Mouse (Mus musculus): ENCODE results near the gene Aqp5. TPM values are rescaled to one million over a fixed set of nuclear protein-coding genes. Genes with fewer than 3 reads are reported as not detected.
A peak's percentile ranks its signal among the peaks of the same experiment; 100 is the strongest.

Aqp5 gene
- polyA plus RNA-seq, 1 experiment from 2014 or later: 1.6 TPM

DNA sequence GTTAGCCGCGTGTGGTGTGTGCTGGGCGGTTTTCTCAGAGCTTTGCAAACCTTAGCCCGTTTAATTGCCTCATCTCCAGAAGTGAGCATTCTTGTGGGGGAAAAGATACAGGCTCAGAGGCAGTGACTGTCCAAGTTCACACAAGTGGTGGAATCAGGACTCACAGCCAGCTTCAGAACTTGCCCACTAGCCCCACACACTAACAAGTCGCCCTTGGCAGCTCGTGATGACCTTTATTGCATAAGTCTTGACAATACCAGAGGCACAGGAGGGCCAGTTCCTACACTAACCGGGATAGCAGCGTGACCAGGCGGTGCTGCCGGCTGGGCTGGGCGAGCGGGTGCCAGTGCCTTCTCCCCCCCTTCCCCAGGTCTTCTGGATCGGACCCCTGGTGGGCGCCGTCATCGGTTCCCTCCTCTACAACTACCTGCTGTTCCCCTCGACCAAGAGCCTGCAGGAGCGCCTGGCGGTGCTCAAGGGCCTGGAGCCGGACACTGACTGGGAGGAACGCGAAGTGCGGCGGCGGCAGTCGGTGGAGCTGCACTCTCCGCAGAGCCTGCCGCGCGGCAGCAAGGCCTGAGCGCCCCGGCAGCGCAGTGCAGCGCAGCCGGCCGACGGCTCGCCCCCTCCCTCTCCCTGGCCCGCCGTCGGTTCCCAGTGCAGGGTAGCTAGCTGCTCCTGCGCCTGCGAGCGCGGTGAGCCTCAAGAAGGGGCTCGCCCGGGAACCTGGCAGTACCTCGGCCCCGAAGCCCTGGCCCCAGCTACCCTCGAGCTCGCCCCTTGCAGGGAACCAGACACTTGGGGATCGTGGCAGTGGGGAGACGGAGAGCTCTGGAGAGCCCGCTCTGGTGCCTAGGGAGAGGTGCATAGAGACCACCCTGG is 6.9 kb upstream of the Aqp5 start:
- Histone ChIP-seq H3K9me3 (no peaks in the 10 kb centered on the region), H3K4me3 (peak overlapping the region; percentile 46), H3K27ac (peak overlapping the region; percentile 59), H3K36me3 (no peaks in the 10 kb centered on the region), H3K27me3 (ENCODE audit: insufficient read depth, poor library complexity, severe bottlenecking) (peaks cover 100% of the 10 kb centered on the region), H3K4me1 (replicated peaks) (peaks cover 35% of the 10 kb centered on the region)
- peak; percentile 73 for DNase-seq (ENCODE audit: low spot score)
- WGBS: 2% methylated on average over 54 of the region's 54 CpGs

DNA sequence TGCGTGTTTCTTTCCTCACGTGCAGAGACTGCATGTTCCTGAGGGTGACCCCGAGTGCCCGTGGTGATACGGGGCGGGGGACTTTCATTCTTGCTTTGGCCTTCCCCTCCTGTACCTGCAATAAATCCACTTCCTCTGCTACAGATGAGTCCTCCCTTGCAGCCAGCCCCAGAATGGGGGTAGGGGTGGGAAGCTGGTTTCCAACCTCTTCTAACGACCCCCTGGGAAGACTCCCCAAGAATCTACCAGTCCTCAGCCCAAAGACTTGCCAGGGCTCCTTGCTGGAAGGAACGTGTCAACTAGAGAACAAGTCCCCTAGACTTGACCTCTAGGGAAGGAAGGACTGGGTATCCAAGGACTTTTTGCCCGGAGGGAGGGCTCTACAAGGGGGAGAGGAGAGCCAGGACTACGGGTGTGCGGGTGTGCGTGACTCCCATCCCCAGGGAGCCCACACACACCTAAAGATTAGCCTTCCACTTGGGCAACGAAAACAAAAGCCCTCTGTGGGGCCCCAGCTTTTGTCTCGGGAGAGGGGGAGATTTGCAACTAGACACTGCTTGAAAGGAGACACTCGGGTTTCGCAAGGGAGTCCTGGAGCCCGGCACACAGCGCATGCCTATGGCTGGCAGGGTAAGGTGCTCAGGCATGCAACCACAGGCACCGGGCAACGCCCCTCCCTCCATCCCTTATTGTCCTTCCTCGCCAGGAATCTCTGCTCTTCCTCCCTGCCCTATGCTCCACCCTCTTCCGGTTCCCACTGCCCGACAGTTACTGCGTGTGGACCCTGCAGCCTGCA is 6.0 kb upstream of the Aqp5 start:
- DNase-seq (ENCODE audit: low spot score): peak; percentile 50
- H3K36me3 ChIP-seq: no peaks in the 10 kb centered on the region
- 1% methylated on average over 24 of the region's 24 CpGs for WGBS
- H3K27me3 ChIP-seq (ENCODE audit: insufficient read depth, poor library complexity, severe bottlenecking): peaks cover 100% of the 10 kb centered on the region
- peaks cover 35% of the 10 kb centered on the region for H3K4me1 ChIP-seq (replicated peaks)
- peak overlapping the region; percentile 59 for H3K27ac ChIP-seq
- peak overlapping the region; percentile 46 for H3K4me3 ChIP-seq
- H3K9me3 ChIP-seq: no peaks in the 10 kb centered on the region

DNA sequence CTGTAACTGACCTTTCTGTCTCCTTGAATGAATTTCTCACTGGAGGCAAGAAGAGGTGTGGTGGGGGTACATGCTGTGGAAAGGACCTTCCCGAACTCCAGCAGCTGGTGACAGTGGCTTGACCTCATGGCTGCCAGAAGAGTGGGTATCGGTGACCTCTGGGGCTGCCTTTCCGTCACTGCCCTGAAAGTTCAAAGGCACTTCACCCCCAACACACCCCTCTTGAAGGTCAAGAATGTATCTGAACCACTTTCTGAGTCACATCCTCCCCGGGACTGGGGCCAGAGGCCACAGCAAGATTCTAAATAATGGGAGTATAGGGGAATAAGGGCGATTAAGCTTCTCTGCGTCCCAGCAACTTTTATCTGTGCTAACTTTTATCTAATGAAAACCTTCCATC is 4.8 kb upstream of the Aqp5 start:
- Histone ChIP-seq H3K27me3 (ENCODE audit: insufficient read depth, poor library complexity, severe bottlenecking) (peaks cover 100% of the 10 kb centered on the region), H3K9me3 (no peaks in the 10 kb centered on the region), H3K27ac (no peak overlapping the region), H3K4me1 (replicated peaks) (peaks cover 44% of the 10 kb centered on the region), H3K4me3 (no peak overlapping the region), H3K36me3 (no peaks in the 10 kb centered on the region)
- no peak for DNase-seq (ENCODE audit: low spot score)
- 70% methylated on average over 6 of the region's 6 CpGs for WGBS

DNA sequence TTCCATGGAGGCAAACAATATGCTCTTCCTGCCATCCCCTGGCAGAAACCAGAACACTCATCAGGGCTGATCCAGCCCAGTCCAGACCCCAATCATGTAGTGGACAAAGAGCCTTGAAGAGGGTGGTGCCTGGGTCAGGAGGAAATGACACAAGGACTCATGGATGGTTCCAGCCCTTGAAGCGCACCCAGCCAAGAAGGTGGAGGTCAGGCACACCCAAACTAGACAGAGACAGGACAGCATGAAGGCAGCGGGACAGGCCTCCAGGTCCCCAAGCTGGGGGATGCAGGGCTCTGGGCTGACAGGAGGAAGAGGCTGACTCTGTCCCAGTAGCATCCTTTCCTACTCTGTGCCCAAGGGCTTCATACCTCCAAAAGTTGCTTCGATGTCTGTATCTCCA is 4.1 kb upstream of the Aqp5 start:
- H3K9me3 ChIP-seq: no peaks in the 10 kb centered on the region
- no peaks in the 10 kb centered on the region for H3K36me3 ChIP-seq
- peaks cover 52% of the 10 kb centered on the region for H3K4me1 ChIP-seq (replicated peaks)
- H3K4me3 ChIP-seq: no peak overlapping the region
- H3K27ac ChIP-seq: no peak overlapping the region
- 91% methylated on average over 3 of the region's 3 CpGs for WGBS
- DNase-seq (ENCODE audit: low spot score): no peak
- H3K27me3 ChIP-seq (ENCODE audit: insufficient read depth, poor library complexity, severe bottlenecking): peaks cover 100% of the 10 kb centered on the region

DNA sequence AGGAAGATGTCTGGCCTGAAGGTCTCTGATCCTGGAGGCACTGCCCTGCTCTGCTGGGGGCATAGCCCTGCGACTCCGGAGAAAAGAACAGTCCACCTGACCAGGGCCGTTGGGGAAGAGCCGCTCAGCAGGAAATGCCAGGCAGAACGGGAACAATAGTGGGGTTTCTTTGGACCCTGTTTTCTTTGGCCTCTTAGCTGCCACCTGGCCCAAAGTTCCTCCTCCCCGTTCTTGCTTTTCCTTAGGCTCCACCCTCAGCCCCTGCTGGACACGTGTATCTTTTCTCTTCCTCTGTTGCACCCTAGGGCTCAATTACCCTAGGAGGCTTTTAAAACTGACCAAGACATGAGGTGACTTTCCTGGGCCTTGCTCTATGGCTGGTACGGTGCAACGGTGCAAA is 1.3 kb upstream of the Aqp5 start:
- Histone ChIP-seq H3K4me1 (replicated peaks) (peaks cover 39% of the 10 kb centered on the region), H3K36me3 (no peaks in the 10 kb centered on the region), H3K27me3 (ENCODE audit: insufficient read depth, poor library complexity, severe bottlenecking) (peaks cover 100% of the 10 kb centered on the region), H3K4me3 (no peak overlapping the region), H3K27ac (no peak overlapping the region), H3K9me3 (no peaks in the 10 kb centered on the region)
- no peak for DNase-seq (ENCODE audit: low spot score)
- WGBS: 2% methylated on average over 9 of the region's 9 CpGs

DNA sequence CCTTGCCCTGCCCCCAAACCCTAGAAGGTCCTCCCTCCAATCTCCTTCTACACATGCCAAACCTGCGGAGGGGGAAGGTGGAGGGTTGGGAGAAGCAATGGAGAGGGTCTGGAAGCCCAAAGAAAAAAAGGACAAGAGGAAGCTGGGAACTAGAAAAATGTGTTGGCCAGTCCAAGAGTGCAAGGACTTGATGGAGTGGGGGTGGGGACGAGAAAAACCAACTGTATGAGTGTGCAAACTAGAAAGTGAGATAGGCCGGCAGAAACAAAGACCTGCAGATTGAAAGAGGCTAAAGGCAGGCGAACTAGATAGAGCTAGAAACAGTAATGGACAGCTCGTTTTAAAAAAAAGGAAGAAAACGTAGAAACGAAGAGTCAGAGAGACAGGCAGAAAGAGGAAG is 878 bp upstream of the Aqp5 start:
- H3K9me3 ChIP-seq: no peaks in the 10 kb centered on the region
- H3K36me3 ChIP-seq: no peaks in the 10 kb centered on the region
- H3K27ac ChIP-seq: no peak overlapping the region
- 17% methylated on average over 7 of the region's 7 CpGs for WGBS
- DNase-seq (ENCODE audit: low spot score): no peak
- H3K4me3 ChIP-seq: no peak overlapping the region
- peaks cover 100% of the 10 kb centered on the region for H3K27me3 ChIP-seq (ENCODE audit: insufficient read depth, poor library complexity, severe bottlenecking)
- peaks cover 34% of the 10 kb centered on the region for H3K4me1 ChIP-seq (replicated peaks)

DNA sequence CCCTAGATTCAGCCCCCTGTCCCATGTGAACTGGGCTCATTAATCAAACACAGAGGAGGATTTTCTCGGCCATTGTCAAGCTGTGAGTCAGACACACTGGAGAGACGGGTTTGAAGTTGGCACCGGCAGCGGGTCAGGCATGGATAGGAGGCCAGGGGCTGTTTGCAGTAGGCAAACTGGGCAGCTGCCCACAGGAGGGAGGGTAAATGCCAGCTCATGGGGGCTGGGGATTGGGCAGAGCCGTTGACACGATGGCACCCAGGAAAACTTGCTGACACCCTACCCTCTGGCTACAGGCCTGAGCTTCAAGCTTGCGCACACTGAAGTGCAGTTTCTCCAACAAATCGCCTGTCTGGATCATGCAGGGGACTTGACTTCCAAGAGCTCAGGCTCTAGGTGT is 1.6 kb downstream of the Aqp5 start:
- no peak overlapping the region for H3K4me3 ChIP-seq
- no peak overlapping the region for H3K27ac ChIP-seq
- no peaks in the 10 kb centered on the region for H3K9me3 ChIP-seq
- H3K27me3 ChIP-seq (ENCODE audit: insufficient read depth, poor library complexity, severe bottlenecking): peaks cover 94% of the 10 kb centered on the region
- peaks cover 38% of the 10 kb centered on the region for H3K4me1 ChIP-seq (replicated peaks)
- WGBS: 77% methylated on average over 8 of the region's 8 CpGs
- no peak for DNase-seq (ENCODE audit: low spot score)
- no peaks in the 10 kb centered on the region for H3K36me3 ChIP-seq

DNA sequence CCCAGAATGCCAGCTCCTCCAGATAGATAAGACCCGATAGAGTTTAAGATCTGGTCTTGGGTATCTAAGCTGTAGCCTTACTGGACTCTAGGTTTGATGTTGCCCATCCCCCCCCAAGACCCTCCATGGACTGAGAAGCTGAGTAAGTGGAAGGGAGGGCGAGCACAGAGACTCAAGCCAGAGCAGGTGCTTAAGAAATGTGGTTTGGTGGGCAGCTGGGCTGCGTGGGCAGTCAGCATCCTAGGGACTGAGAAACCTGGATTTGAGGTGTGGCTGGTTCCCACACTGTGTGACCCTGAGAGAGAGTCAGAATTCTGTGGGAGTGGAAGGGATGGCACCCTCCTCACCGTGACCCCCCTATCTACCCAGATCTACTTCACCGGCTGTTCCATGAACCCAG is 2.3 kb downstream of the Aqp5 start:
- Histone ChIP-seq H3K27me3 (ENCODE audit: insufficient read depth, poor library complexity, severe bottlenecking) (peaks cover 94% of the 10 kb centered on the region), H3K36me3 (no peaks in the 10 kb centered on the region), H3K27ac (no peak overlapping the region), H3K4me3 (no peak overlapping the region), H3K4me1 (replicated peaks) (peaks cover 45% of the 10 kb centered on the region), H3K9me3 (no peaks in the 10 kb centered on the region)
- DNase-seq (ENCODE audit: low spot score): no peak
- WGBS: 88% methylated on average over 5 of the region's 5 CpGs

DNA sequence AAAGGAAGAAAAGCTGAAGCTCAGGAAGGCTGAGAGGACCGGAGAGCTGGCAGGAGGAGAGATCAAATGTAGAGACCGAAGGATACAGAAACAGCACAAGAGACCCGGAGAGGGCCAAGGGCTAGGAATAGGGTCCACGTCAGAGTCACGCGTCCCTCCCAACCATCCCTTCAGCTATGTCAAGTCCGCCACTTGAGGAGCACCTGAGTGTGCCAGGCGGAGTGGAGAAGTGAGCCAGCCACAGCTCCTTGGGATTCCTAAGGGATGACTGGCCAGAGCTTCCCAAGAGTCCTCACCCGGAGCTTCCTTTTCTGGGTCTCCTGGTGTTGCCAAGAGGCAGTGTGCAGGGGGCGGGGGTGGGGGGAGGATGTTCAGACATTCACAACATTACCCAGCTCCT is 4.4 kb downstream of the Aqp5 start:
- peaks cover 49% of the 10 kb centered on the region for H3K4me1 ChIP-seq (replicated peaks)
- no peaks in the 10 kb centered on the region for H3K36me3 ChIP-seq
- 86% methylated on average over 10 of the region's 10 CpGs for WGBS
- no peak for DNase-seq (ENCODE audit: low spot score)
- H3K9me3 ChIP-seq: no peaks in the 10 kb centered on the region
- H3K27ac ChIP-seq: no peak overlapping the region
- H3K27me3 ChIP-seq (ENCODE audit: insufficient read depth, poor library complexity, severe bottlenecking): peaks cover 88% of the 10 kb centered on the region
- no peak overlapping the region for H3K4me3 ChIP-seq

DNA sequence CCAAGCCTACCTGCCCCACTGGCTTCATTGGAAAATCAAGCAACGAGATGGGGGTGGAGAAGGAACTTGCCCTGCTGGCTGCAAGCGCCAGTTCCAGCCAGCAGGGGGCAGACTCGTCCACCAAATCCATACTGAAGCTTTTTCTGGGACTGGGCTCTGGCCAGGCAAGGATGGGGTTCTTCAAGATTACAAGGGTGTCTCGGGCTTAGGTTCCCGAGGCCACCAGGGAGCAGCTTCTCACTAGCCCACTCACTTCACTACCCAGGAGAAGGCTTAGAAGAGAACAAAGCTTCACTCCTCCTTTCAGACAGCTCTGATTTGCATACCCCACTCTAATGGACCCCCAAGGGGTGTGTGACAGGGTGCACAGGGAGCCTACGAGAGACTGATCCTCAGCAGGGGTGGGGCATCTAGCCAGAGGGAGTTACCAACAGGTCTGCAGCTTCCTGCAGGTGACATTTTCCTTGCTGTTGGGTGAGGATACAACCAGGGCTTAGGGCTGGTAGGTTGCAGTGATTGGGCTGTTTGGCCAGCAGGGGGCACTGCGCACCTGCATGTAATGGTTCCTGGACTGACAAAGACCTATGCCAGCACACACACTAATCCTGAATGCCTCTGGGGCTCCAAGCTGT is 5.6 kb downstream of the Aqp5 start:
- Histone ChIP-seq H3K9me3 (no peaks in the 10 kb centered on the region), H3K27ac (peak overlapping the region; percentile 72), H3K36me3 (no peaks in the 10 kb centered on the region), H3K27me3 (ENCODE audit: insufficient read depth, poor library complexity, severe bottlenecking) (peaks cover 88% of the 10 kb centered on the region), H3K4me1 (replicated peaks) (peaks cover 51% of the 10 kb centered on the region), H3K4me3 (0 out of 2 replicates have a peak overlapping the region, but pooled peaks have one; percentile 3)
- DNase-seq (ENCODE audit: low spot score): peak; percentile 89
- WGBS: 2% methylated on average over 7 of the region's 7 CpGs

DNA sequence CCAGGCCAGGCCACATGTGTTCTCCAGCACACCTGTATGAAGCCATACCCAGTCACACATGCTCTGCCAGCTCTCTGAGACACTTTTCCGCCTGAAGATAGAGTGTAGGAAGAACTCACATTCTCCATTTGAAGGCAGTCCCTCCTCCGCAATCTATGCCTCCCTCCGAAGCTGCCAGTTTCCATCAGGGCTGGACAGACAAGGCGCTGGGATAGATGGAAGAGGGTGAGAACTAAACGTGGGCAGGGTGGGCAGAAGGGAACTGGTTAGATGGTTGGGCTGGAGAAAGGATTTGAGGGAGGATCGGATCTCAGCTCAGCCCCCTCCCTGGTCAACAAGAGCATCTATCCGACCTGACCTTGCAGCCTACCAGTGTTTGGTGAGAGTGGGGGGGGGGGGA is 6.3 kb downstream of the Aqp5 start:
- Histone ChIP-seq H3K9me3 (no peaks in the 10 kb centered on the region), H3K27ac (peak overlapping the region; percentile 72), H3K27me3 (ENCODE audit: insufficient read depth, poor library complexity, severe bottlenecking) (peaks cover 88% of the 10 kb centered on the region), H3K4me1 (replicated peaks) (peaks cover 54% of the 10 kb centered on the region), H3K36me3 (no peaks in the 10 kb centered on the region), H3K4me3 (0 out of 2 replicates have a peak overlapping the region, but pooled peaks have one; percentile 3)
- DNase-seq (ENCODE audit: low spot score): no peak
- 56% methylated on average over 7 of the region's 7 CpGs for WGBS

DNA sequence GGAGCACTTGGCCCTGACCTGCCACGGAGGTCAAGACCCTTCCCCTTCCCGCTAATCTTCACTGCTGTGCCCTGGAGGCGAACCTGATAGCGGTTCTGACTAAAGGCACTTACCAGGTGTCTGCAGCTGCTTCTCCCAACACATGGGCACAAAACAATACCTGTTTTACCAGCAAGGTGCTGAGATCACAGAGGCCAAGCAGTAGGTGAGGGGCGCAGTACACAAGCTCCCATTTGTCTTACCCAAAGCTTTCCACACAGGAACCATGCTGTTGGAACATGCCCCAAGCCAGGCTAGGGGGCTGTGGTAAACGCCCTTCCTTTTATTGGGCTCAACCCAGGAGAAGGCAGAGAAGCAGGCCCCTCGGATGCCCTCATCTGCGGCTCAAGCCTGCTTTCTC is 7.0 kb downstream of the Aqp5 start:
- Histone ChIP-seq H3K4me1 (replicated peaks) (peaks cover 61% of the 10 kb centered on the region), H3K36me3 (no peaks in the 10 kb centered on the region), H3K9me3 (no peaks in the 10 kb centered on the region), H3K27ac (peak overlapping the region; percentile 72), H3K27me3 (ENCODE audit: insufficient read depth, poor library complexity, severe bottlenecking) (peaks cover 86% of the 10 kb centered on the region), H3K4me3 (no peak overlapping the region)
- DNase-seq (ENCODE audit: low spot score): no peak
- WGBS: 59% methylated on average over 8 of the region's 8 CpGs

Measured in hindbrain, embryonic 10.5 days (tissue).